Mouse (Mus musculus) telencephalon, adult 2 months (tissue): ENCODE results near the gene Scel.
"Not testable (repeated sequence)": the region's sequence is repeated elsewhere in the genome, so short reads cannot be mapped to it uniquely, and the experiment has no call there.

Experiments
- DNase-seq: peaks from one replicate; pipeline ENCODE4 v3.0.0-alpha.2; 2011; ENCODE audit warnings: low read depth, low spot score

Scel gene

DNA sequence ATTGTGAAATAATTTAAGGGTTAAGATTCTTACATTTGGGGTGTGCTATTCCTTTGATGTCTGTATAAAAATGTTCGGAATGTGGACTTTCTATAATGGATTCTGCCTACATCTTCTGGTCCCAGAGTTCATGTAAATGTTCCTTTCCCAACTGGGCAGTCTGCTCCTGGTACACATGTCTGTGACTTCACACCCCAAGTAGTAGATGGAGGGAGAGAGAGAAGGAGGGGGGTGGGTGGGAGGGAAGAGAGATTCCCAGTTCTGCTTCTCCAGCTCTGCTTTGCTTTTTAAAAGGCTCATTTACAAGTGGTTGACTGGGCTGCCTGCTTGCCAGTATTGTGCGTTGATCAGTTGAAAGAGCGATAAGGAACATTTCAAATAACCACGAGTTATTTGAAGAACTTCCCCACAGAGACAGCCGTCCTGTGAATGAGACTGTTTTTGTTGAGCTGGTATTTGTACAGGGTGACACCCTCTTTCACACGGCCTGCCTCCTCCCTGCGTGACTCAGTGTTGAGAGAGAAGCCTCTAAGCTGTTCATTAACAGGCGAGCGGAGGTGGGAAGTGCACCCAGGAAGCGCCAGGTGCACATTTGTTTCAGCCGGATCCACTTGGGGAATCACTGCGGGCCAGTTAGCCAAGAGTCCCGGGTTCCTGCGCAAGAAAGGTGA is at the start of gene Scel:
Gene Scel (plus strand): TSS at position 541 of the 671 bp plus-strand sequence.
- DNase-seq = peak; percentile 33

- peak; percentile 70 for DNase-seq
Observed at GRCm38 (mm10) chr14:103468691-103469463, 44.3 kb upstream of the Scel start.

- DNase-seq = peak; percentile 93
Observed at GRCm38 (mm10) chr14:103469464-103470015, 43.6 kb upstream of the Scel start.

DNA sequence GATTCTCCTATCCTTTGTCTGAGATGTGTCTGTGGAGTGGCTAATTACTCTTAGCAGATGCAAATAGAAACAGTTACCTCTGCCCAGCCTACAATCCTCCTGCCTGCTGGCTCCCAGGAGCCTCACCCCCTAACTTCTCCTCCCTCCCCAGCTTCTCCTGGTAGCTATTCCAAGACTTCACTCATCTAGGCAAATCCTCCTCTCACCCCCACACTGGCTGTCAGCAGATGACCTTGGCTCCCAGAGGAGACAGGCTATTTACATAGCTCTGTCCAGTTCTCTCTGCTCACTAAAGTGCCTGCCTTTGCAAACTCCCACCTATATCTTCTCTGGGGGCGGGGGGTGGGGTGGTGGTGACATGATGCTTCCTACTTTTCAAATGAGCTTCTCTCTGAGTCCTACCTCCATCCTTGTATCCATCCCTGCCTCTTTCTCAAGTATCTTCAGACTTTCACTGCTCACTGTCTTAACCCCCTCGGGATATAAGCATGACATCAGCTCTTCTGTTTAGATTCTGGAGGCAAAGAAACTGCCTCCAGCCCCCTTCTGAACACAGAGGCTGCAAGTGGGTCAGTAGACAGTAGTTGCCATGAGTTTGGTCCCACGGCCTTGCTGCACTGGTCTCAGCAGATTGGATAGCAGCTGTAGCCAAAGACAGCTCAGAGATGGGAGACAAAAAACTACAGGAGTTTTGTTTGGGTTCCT is 41.9 kb upstream of the Scel start:
- DNase-seq = no peak

GRCm38 (mm10) chr14:103471806-103472553 is 41.2 kb upstream of the Scel start:
- peak; percentile 89 for DNase-seq

GRCm38 (mm10) chr14:103472554-103472905 is 40.6 kb upstream of the Scel start:
- no peak for DNase-seq

- no peak for DNase-seq
Observed at GRCm38 (mm10) chr14:103475312-103475711, 37.8 kb upstream of the Scel start.

DNA sequence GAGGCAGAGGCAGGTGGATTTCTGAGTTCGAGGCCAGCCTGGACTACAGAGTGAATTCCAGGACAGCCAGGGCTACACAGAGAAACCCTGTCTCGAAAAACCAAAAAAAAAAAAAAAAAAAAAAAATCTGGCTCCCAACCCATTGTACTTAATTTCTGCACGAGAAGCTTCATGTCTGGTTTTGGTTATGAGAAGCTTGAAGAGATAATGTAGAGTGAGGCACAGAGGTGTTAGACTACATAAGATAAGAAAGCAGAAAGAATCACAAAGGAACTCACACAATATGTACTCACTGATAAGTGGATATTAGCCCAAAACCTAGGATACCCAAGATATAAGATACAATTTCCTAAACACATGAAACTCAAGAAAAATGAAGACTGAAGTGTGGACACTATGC is 36.9 kb upstream of the Scel start:
- DNase-seq = not testable (repeated sequence)

DNA sequence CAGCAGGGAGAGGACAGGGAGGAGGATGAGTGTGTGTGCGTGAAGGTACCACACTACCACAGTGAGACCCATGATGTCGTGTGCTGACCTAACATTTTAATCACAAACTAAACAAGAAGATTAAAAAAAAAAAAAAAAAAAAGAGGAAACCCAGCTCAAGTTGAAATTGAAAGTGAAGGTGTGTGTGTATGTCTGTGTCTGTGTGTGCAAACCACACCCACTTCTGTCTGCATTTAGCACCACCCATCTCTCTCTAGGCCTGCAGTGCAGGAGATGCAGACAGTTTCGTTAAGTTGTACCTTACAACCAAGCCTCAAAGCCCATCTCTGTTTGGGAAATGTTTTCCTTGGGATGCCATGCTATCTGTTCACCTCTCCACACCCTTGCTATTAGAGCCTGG is 35.9 kb upstream of the Scel start:
- no peak for DNase-seq

DNA sequence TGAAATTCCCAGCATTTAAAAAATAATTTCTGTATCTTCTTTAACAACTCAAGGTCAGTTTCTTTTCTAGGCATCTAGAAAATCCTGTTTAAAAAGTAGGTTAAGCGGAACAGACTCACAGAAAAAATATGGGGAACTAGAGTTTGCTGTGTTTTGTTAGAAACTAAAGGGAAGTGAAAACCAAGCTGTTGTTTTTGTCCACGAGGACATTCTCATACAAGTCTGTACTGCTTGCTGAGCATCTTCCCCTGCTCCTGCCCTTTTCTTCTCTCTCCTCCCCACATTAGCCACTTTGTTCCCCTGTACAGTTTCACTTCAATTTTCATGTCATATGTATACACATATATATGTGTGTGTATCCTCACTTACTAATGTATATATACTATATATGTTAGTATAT is 35.2 kb upstream of the Scel start:
- DNase-seq = no peak

DNA sequence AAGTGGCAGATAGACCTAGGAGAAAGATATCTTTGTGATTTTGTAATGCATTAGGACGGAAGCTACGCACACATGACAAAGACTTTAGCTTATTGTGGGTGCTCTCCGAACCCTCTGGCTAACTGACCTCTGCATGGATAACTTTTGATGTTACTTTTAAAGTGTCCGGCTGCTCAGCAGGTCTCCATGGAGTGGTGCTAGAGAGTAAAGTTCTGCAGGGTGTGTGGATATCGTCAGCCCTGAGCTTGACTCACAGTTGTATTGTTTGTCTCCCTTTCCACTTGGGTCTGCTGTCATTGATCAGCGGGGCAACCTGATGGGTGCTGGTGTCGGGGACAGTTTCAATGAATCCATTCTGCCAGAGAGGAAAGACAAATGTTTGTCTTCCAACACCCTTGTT is 33.7 kb upstream of the Scel start:
- DNase-seq = no peak

DNA sequence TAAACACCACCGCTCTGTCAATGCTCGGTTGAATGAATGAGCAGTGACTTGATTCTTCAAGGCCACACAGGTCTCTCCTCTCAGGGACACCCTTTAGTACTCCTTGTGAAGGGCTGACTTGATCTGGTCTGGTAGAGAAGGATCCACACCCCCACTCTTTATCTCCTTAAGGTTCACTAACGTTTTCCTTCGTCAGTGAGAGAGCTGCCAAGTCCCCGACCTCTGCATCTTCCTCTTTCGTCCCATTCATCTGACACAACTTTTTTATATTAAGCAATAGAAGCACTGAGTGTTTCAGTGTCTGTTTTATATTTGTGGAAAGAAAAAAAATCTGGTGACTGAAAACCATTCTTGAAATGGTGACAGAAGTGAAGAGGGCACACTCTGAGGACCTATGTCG is 31.6 kb upstream of the Scel start:
- DNase-seq = no peak

DNA sequence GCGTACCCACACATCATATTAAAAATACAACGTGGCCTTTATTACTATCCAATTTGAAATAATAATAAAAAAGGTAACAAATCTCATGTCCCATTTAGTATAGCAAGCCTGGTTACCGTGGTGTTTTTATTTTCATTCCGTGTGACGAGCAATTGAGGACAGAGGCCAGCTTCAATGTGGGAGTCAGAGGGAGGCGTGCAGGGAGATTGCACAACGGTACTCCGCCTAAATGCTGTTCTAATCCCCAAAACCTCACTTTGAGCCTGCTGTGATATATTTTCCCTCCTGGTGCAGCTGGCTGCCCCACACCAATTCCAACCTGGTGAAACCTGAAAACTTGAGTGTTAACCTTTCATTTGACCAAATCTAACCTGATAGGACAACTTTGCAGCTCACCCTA is 27.5 kb upstream of the Scel start:
- no peak for DNase-seq

DNA sequence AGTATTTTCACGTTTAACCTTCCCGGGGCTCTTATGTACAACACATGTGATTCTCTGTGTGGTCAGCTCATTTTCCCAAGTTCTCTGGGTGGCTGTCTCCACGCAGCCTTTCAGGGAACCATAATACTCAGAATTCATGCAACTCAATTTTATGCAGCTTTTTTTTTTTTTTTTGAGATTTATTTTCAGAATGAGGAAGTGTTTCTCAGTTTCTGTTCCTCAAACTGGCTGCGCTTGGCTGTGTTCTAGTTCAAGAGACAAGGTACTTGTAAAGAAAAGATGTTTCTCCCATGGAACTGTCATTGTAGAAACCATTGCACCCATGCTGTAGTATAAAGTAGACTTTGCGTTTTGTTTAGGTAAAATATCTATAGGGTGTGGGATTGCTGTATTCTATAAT is 26.2 kb upstream of the Scel start:
- no peak for DNase-seq

DNA sequence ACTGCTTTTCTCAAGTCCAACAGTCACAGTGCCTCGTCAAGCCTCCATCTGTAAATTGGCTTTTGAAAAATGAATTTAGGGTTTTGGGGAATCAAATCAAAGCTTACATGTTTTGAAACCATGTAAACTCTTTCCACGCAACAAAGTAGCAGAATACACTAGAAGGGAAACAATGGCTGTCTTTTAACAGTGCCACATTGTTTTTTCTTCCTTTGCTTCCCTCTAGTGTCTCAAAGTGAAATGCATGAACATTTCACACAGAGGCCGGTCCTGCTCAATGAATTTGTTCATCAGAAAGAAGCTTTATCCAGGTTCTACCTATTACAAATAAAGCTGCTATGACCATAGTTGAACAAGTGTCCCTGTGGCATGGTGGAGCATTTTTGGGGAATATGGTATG is 24.5 kb upstream of the Scel start:
- no peak for DNase-seq

DNA sequence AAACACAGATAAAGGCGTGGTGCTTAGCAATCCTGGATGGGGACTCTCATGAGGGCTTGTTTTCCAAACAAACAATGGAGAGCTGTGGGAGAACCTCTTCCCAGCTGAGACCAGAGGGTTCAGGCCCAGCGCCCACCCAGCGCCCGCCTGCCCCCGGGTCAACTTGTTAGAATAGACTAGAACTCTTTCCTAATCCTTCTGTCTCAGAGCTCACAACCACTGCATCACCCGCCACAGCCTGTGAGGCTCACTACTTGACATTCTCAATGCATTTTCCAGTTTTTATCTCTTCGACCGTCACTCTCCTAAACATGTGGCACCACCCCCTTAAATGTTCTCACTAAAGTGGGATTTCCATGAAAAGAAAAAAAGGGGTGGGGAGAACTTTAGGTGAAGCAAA is 14.9 kb upstream of the Scel start:
- DNase-seq = no peak

DNA sequence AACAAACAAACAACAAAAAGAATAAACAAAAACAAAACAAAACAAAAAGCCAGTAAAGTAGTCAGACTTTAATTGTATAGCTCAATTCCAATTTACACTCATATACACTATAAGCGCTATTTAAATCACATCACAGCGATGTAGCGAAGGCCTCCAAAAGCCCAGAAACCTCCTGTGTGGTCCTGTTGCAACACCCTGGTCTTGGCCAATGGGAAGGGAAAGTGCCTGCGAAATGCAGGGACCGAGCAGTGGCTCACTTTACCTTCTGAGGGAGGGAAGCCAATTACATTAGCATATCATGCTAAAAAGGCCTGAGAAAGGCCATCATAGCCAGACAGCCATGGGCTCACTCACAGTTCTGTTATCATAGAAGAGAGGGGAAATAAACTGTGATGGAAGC is 14.5 kb upstream of the Scel start:
- DNase-seq = no peak

- DNase-seq = no peak
Observed at GRCm38 (mm10) chr14:103499060-103499459, 14.1 kb upstream of the Scel start.

- DNase-seq = no peak
Observed at GRCm38 (mm10) chr14:103500309-103500708, 12.8 kb upstream of the Scel start.

- DNase-seq = no peak
Observed at GRCm38 (mm10) chr14:103500941-103501340, 12.2 kb upstream of the Scel start.

GRCm38 (mm10) chr14:103504514-103504913 is 8.6 kb upstream of the Scel start:
- DNase-seq = no peak

GRCm38 (mm10) chr14:103509544-103509943 is 3.6 kb upstream of the Scel start:
- no peak for DNase-seq
